Mouse (Mus musculus) neural tube, embryonic 11.5 days (tissue): Measurements from ENCODE around the gene Ddx21. TPM values are rescaled to one million over a fixed set of nuclear protein-coding genes. Genes with fewer than 3 reads are reported as not detected.

Experiments used
- ATAC-seq: fragments of 200-750 bp; cut with Nextera tagmentation; 2 replicates; pipeline ENCODE4 v1.8.0; 2017; ENCODE audit warnings: moderate number of reproducible peaks, mild to moderate bottlenecking, moderate TSS enrichment, moderate library complexity; ENCODE audit not compliant: insufficient read depth, low FRiP score, low TSS enrichment
- DNase-seq: peaks from one replicate; pipeline ENCODE4 v3.0.0-alpha.2; 2015; ENCODE audit warnings: low spot score
- H3K27ac ChIP-seq: fragments of 300-500 bp; sonication (generic); 2 replicates; pipeline ENCODE4 v1.5.1; 2014; ENCODE audit warnings: low read depth, mild to moderate bottlenecking, low read length
- H3K27me3 ChIP-seq: fragments of 300-500 bp; sonication (generic); 2 replicates; pipeline ENCODE4 v1.6.1; 2014; ENCODE audit warnings: mild to moderate bottlenecking, low read length, mixed read lengths; ENCODE audit not compliant: control insufficient read depth, insufficient read depth
- H3K36me3 ChIP-seq: fragments of 300-500 bp; sonication (generic); 2 replicates; pipeline ENCODE4 v1.6.1; 2014; ENCODE audit warnings: mild to moderate bottlenecking, low read length, moderate library complexity, mixed read lengths; ENCODE audit not compliant: control insufficient read depth, insufficient read depth
- H3K4me1 ChIP-seq: fragments of 300-500 bp; sonication (generic); 2 replicates; pipeline ENCODE4 v1.6.1; 2014; ENCODE audit warnings: low read length, mixed read lengths; ENCODE audit not compliant: control insufficient read depth, insufficient read depth
- H3K4me2 ChIP-seq: fragments of 300-500 bp; sonication (generic); 2 replicates; pipeline ENCODE4 v1.6.1; 2014; ENCODE audit warnings: low read depth, mild to moderate bottlenecking, moderate library complexity
- H3K4me3 ChIP-seq: fragments of 300-500 bp; sonication (generic); 2 replicates; pipeline ENCODE4 v1.5.1; 2014; ENCODE audit warnings: low read depth, low read length
- H3K9ac ChIP-seq: fragments of 300-500 bp; sonication (generic); 2 replicates; pipeline ENCODE4 v1.6.1; 2014; ENCODE audit warnings: mild to moderate bottlenecking, low read length
- H3K9me3 ChIP-seq: fragments of 300-500 bp; sonication (generic); 2 replicates; pipeline ENCODE4 v1.6.1; 2016; ENCODE audit warnings: low read length; ENCODE audit not compliant: control insufficient read depth
- WGBS: fragments of 180-500 bp; shearing (Covaris S2); extraction: QIAGEN DNeasy Blood & Tissue Kit; methylation state at CpG from one replicate; pipeline ENCODE4 v1.1.7; 2014; 5-methylcytosine and 5-hydroxymethylcytosine counted together
- polyA plus RNA-seq: library from polyadenylated mRNA; unstranded; fragments of >200 nt; fragmentation: Nextera tagmentation; extraction: Ambion mirVana; gene quantifications from 2 replicates; pipeline ENCODE4 v1.2.1, GENCODE M21; 2014

Gene Ddx21
- polyA plus RNA-seq, 1 experiment from 2014 or later: 36.9 TPM

- WGBS: 88% methylated on average over 12 of the region's 12 CpGs
- ATAC-seq: no peak
- H3K4me3 ChIP-seq: no peak overlapping the region
- no peaks in the 10 kb centered on the region for H3K27me3 ChIP-seq
- H3K36me3 ChIP-seq: no peaks in the 10 kb centered on the region; the same call in 1 of the 2 replicates
- H3K9ac ChIP-seq: no peak overlapping the region
- H3K4me2 ChIP-seq: no peak overlapping the region
- no peaks in the 10 kb centered on the region for H3K9me3 ChIP-seq
- DNase-seq: no peak
- no peak overlapping the region for H3K27ac ChIP-seq
- no peaks in the 10 kb centered on the region for H3K4me1 ChIP-seq
Observed at GRCm38 (mm10) chr10:62553611-62554091, 48.4 kb downstream of the Ddx21 start.

GRCm38 (mm10) chr10:62550787-62551300 lies 51.2 kb downstream of the Ddx21 start:
- no peaks in the 10 kb centered on the region for H3K36me3 ChIP-seq
- no peak overlapping the region for H3K4me3 ChIP-seq
- no peak overlapping the region for H3K4me2 ChIP-seq
- 88% methylated on average over 7 of the region's 7 CpGs for WGBS
- DNase-seq (no peak), ATAC-seq (no peak)
- no peak overlapping the region for H3K27ac ChIP-seq
- no peaks in the 10 kb centered on the region for H3K27me3 ChIP-seq
- no peaks in the 10 kb centered on the region for H3K4me1 ChIP-seq
- H3K9me3 ChIP-seq: no peaks in the 10 kb centered on the region
- H3K9ac ChIP-seq: no peak overlapping the region

- H3K4me1 ChIP-seq: no peaks in the 10 kb centered on the region
- no peaks in the 10 kb centered on the region for H3K9me3 ChIP-seq
- no peak overlapping the region for H3K4me3 ChIP-seq
- no peak overlapping the region for H3K27ac ChIP-seq
- WGBS: 33% methylated on average over 13 of the region's 16 CpGs
- peak; percentile 67 for DNase-seq
- ATAC-seq: no peak
- H3K9ac ChIP-seq: no peak overlapping the region
- H3K4me2 ChIP-seq: no peak overlapping the region
- H3K36me3 ChIP-seq: no peaks in the 10 kb centered on the region
- no peaks in the 10 kb centered on the region for H3K27me3 ChIP-seq
Observed at GRCm38 (mm10) chr10:62549523-62550166, 52.4 kb downstream of the Ddx21 start.

- ATAC-seq: no peak
- Histone ChIP-seq H3K9me3 (no peaks in the 10 kb centered on the region), H3K9ac (no peak overlapping the region), H3K27ac (no peak overlapping the region), H3K4me3 (no peak overlapping the region), H3K27me3 (no peaks in the 10 kb centered on the region), H3K4me2 (no peak overlapping the region), H3K36me3 (no peaks in the 10 kb centered on the region), H3K4me1 (no peaks in the 10 kb centered on the region)
- DNase-seq: no peak
- 87% methylated on average over 10 of the region's 10 CpGs for WGBS
Observed at GRCm38 (mm10) chr10:62546441-62546840, 55.6 kb downstream of the Ddx21 start.

GRCm38 (mm10) chr10:62545759-62546158 lies 56.3 kb downstream of the Ddx21 start:
- no peaks in the 10 kb centered on the region for H3K4me1 ChIP-seq
- no peaks in the 10 kb centered on the region for H3K9me3 ChIP-seq
- no peak overlapping the region for H3K9ac ChIP-seq
- DNase-seq (no peak), ATAC-seq (no peak)
- H3K4me2 ChIP-seq: no peak overlapping the region
- H3K27ac ChIP-seq: no peak overlapping the region
- no peaks in the 10 kb centered on the region for H3K36me3 ChIP-seq
- no peaks in the 10 kb centered on the region for H3K27me3 ChIP-seq
- no peak overlapping the region for H3K4me3 ChIP-seq

- Histone ChIP-seq H3K4me3 (no peak overlapping the region), H3K4me2 (no peak overlapping the region), H3K9me3 (no peaks in the 10 kb centered on the region), H3K27me3 (no peaks in the 10 kb centered on the region), H3K4me1 (no peaks in the 10 kb centered on the region), H3K27ac (no peak overlapping the region), H3K36me3 (no peaks in the 10 kb centered on the region), H3K9ac (no peak overlapping the region)
- WGBS: 91% methylated on average over 4 of the region's 4 CpGs
- DNase-seq (no peak), ATAC-seq (no peak)
Observed at GRCm38 (mm10) chr10:62544316-62544715, 57.8 kb downstream of the Ddx21 start.

- ATAC-seq (no peak), DNase-seq (no peak)
- Histone ChIP-seq H3K4me3 (no peak overlapping the region), H3K4me1 (no peaks in the 10 kb centered on the region), H3K27me3 (no peaks in the 10 kb centered on the region), H3K9me3 (no peaks in the 10 kb centered on the region), H3K27ac (no peak overlapping the region), H3K9ac (no peak overlapping the region), H3K36me3 (no peaks in the 10 kb centered on the region), H3K4me2 (no peak overlapping the region)
- WGBS: 79% methylated on average over 12 of the region's 12 CpGs
Observed at GRCm38 (mm10) chr10:62543399-62543808, 58.7 kb downstream of the Ddx21 start.

GRCm38 (mm10) chr10:62542928-62543327 lies 59.2 kb downstream of the Ddx21 start:
- no peaks in the 10 kb centered on the region for H3K9me3 ChIP-seq
- WGBS: 95% methylated on average over 8 of the region's 8 CpGs
- no peak overlapping the region for H3K4me3 ChIP-seq
- H3K27me3 ChIP-seq: no peaks in the 10 kb centered on the region
- H3K9ac ChIP-seq: no peak overlapping the region
- DNase-seq (no peak), ATAC-seq (no peak)
- no peaks in the 10 kb centered on the region for H3K36me3 ChIP-seq
- no peaks in the 10 kb centered on the region for H3K4me1 ChIP-seq
- no peak overlapping the region for H3K27ac ChIP-seq
- no peak overlapping the region for H3K4me2 ChIP-seq

GRCm38 (mm10) chr10:62542507-62542906 lies 59.6 kb downstream of the Ddx21 start:
- Histone ChIP-seq H3K4me1 (no peaks in the 10 kb centered on the region), H3K9me3 (no peaks in the 10 kb centered on the region), H3K36me3 (no peaks in the 10 kb centered on the region), H3K27ac (no peak overlapping the region), H3K4me3 (no peak overlapping the region), H3K27me3 (no peaks in the 10 kb centered on the region), H3K9ac (no peak overlapping the region), H3K4me2 (no peak overlapping the region)
- 98% methylated on average over 9 of the region's 12 CpGs for WGBS
- ATAC-seq (no peak), DNase-seq (no peak)
